Mouse (Mus musculus) spleen, adult 2 months (tissue): ENCODE data around the gene Fa2h. TPM values are rescaled to one million over a fixed set of nuclear protein-coding genes. Genes with fewer than 3 reads are reported as not detected.

ENCODE experiments used
- DNase-seq, 2 experiments: peaks; one replicate each; pipeline versions ENCODE4 v3.0.0 to v3.0.0-alpha.2; 2012 to 2021; ENCODE audit warnings: low spot score in 2 of 2, low read depth in 1 of 2
- H3K27ac ChIP-seq: fragments of 200-500 bp; 2 replicates; pipeline ENCODE4 v1.5.1; 2012; ENCODE audit warnings: low read length, inconsistent platforms; ENCODE audit not compliant: insufficient read depth
- H3K27me3 ChIP-seq: fragments of 200-500 bp; 2 replicates; pipeline ENCODE4 v1.6.1; 2012; ENCODE audit warnings: mild to moderate bottlenecking, moderate library complexity, low read length, inconsistent platforms; ENCODE audit not compliant: control insufficient read depth, insufficient read depth
- H3K36me3 ChIP-seq: fragments of 200-500 bp; 2 replicates; pipeline ENCODE4 v1.6.1; 2012; ENCODE audit warnings: mild to moderate bottlenecking, low read length, inconsistent platforms; ENCODE audit not compliant: control insufficient read depth, insufficient read depth
- H3K4me1 ChIP-seq: fragments of 200-500 bp; 2 replicates; pipeline ENCODE4 v1.6.1; 2011; ENCODE audit warnings: inconsistent platforms; ENCODE audit not compliant: control insufficient read depth, insufficient read depth, insufficient read length
- H3K4me3 ChIP-seq: fragments of 200-500 bp; 2 replicates; pipeline ENCODE4 v1.5.1; 2011; ENCODE audit warnings: mild to moderate bottlenecking, inconsistent platforms; ENCODE audit not compliant: insufficient read depth, insufficient read length; ENCODE audit errors: extremely low read depth
- CTCF ChIP-seq: fragments of 200-500 bp; IDR thresholded peaks from 2 replicates; pipeline ENCODE4 v1.5.1; 2011; ENCODE audit warnings: mild to moderate bottlenecking, inconsistent platforms; ENCODE audit not compliant: insufficient read depth, insufficient read length, insufficient replicate concordance; ENCODE audit errors: extremely low read depth
- POLR2A ChIP-seq: fragments of 200-500 bp; IDR thresholded peaks from 2 replicates; pipeline ENCODE4 v1.6.1; 2011; ENCODE audit warnings: low read depth, low read length, inconsistent platforms
- WGBS: fragments of 180-500 bp; shearing (Covaris S2); methylation state at CpG from one replicate; pipeline ENCODE4 v1.1.7; 2018; 5-methylcytosine and 5-hydroxymethylcytosine counted together
- polyA plus RNA-seq: library from polyadenylated mRNA; depleted of rRNA; stranded (reverse); fragments of >200 nt; gene quantifications from 2 replicates; pipeline ENCODE4 v1.2.3, GENCODE M21; 2012; rRNA removed

Gene Fa2h
- polyA plus RNA-seq: 0.07 and 0.12 TPM in 2 replicates

GRCm38 (mm10) chr8:111393391-111394363 is at the start of gene Fa2h:
Gene Fa2h (minus strand): TSS chr8:111393824.
- no peak within 1 kb of the TSS for H3K27ac ChIP-seq

GRCm38 (mm10) chr8:111439189-111439588 is 45.6 kb upstream of the Fa2h start:
- 24% methylated on average over 9 of the region's 9 CpGs for WGBS

More at GRCm38 (mm10) chr8:111393391-111394363, at the start of gene Fa2h:
- Histone ChIP-seq H3K4me3 (peak within 1 kb of the TSS; percentile 42; the same call in 1 of the 2 replicates), H3K27me3 (peaks cover 13% of the 10 kb centered on the region), H3K36me3 (no peaks in the 10 kb centered on the region), H3K4me1 (peaks cover 7% of the 10 kb centered on the region)
- TF ChIP-seq POLR2A (no peak), CTCF (no peak)
- WGBS: 2% methylated on average over 70 of the region's 71 CpGs
- DNase-seq: peak in 1 of 2 experiments; percentile 34

GRCm38 (mm10) chr8:111435071-111435828 is 41.6 kb upstream of the Fa2h start:
- Histone ChIP-seq H3K4me3 (no peak overlapping the region), H3K36me3 (no peaks in the 10 kb centered on the region), H3K4me1 (peaks cover 3% of the 10 kb centered on the region; the same call in 1 of the 2 replicates), H3K27me3 (no peaks in the 10 kb centered on the region), H3K27ac (peak overlapping the region; percentile 39; the same call in 1 of the 2 replicates)
- TF ChIP-seq CTCF (no peak), POLR2A (no peak)
- WGBS: 34% methylated on average over 11 of the region's 11 CpGs
- DNase-seq: peak in 1 of 2 experiments; percentile 9

More at GRCm38 (mm10) chr8:111439189-111439588, 45.6 kb upstream of the Fa2h start:
- Histone ChIP-seq H3K4me3 (no peak overlapping the region), H3K27ac (no peak overlapping the region), H3K36me3 (no peaks in the 10 kb centered on the region), H3K4me1 (peaks cover 3% of the 10 kb centered on the region; the same call in 1 of the 2 replicates), H3K27me3 (no peaks in the 10 kb centered on the region)
- peak; percentile 15 to 39 for DNase-seq
- TF ChIP-seq POLR2A: no peak
- peak; percentile 33; the same call in 1 of the 2 replicates for TF ChIP-seq CTCF

GRCm38 (mm10) chr8:111424646-111425045 is 31.0 kb upstream of the Fa2h start:
- H3K4me3 ChIP-seq: no peak overlapping the region
- no peak overlapping the region for H3K27ac ChIP-seq
- 0 out of 2 replicates have a peak, but pooled peaks cover 1% of the 10 kb centered on the region for H3K27me3 ChIP-seq
- no peak for TF ChIP-seq CTCF
- TF ChIP-seq POLR2A: no peak
- 93% methylated on average over 9 of the region's 9 CpGs for WGBS
- no peaks in the 10 kb centered on the region for H3K36me3 ChIP-seq
- H3K4me1 ChIP-seq: no peaks in the 10 kb centered on the region
- DNase-seq: no peak

GRCm38 (mm10) chr8:111424181-111424580 is 30.6 kb upstream of the Fa2h start:
- Histone ChIP-seq H3K27me3 (0 out of 2 replicates have a peak, but pooled peaks cover 1% of the 10 kb centered on the region), H3K4me1 (no peaks in the 10 kb centered on the region), H3K27ac (no peak overlapping the region), H3K36me3 (no peaks in the 10 kb centered on the region), H3K4me3 (no peak overlapping the region)
- DNase-seq: no peak
- TF ChIP-seq POLR2A: no peak
- TF ChIP-seq CTCF: no peak
- 87% methylated on average over 11 of the region's 11 CpGs for WGBS

GRCm38 (mm10) chr8:111422614-111423013 is 29.0 kb upstream of the Fa2h start:
- Histone ChIP-seq H3K4me3 (no peak overlapping the region), H3K4me1 (no peaks in the 10 kb centered on the region), H3K36me3 (no peaks in the 10 kb centered on the region), H3K27me3 (0 out of 2 replicates have a peak, but pooled peaks cover 1% of the 10 kb centered on the region), H3K27ac (no peak overlapping the region)
- DNase-seq: no peak
- WGBS: 80% methylated on average over 2 of the region's 2 CpGs
- TF ChIP-seq POLR2A: no peak
- no peak for TF ChIP-seq CTCF
